Mouse (Mus musculus): ENCODE data around the gene Prss28. TPM values are rescaled to one million over a fixed set of nuclear protein-coding genes. Genes with fewer than 3 reads are reported as not detected.

Prss28 gene
- polyA plus RNA-seq, 1 experiment from 2014 or later, result not detected

DNA sequence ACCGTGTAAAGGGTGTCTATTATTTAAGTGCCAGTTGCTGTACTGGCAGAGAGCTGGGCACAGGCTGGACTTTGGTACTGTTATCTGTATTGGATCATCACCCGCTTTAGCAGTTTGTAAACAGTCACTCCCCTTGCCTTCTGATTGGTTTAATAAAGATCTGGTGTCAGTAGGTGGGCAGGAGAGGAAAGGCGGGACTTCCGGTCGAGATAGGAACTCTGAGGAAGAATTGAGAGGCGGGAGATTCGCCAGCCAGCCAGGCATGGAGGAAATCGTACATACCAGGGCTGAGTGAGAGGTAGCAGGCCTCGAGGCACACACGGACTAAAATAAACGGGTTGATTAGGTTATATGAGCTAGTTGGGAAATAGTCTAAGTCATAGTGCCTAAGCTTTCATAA, 26.3 kb upstream of the Prss28 start:
- DNase-seq (ENCODE audit: low spot score) (no peak), ATAC-seq (ENCODE audit: insufficient read depth, low FRiP score, low TSS enrichment) (no peak)
- WGBS, result 43% methylated on average over 11 of the region's 11 CpGs
- Histone ChIP-seq H3K4me2 (ENCODE audit: low read depth) (no peak overlapping the region), H3K4me1 (ENCODE audit: control insufficient read depth, insufficient read depth, low read length) (no peaks in the 10 kb centered on the region), H3K27ac (ENCODE audit: low read depth, low read length) (no peak overlapping the region), H3K27me3 (ENCODE audit: control insufficient read depth, insufficient read depth, low read length) (no peaks in the 10 kb centered on the region), H3K9ac (ENCODE audit: low read length) (no peak overlapping the region), H3K4me3 (ENCODE audit: low read depth, low read length) (no peak overlapping the region), H3K9me3 (ENCODE audit: control insufficient read depth, low read length) (0 out of 2 replicates have a peak, but pooled peaks cover 3% of the 10 kb centered on the region), H3K36me3 (ENCODE audit: control insufficient read depth, insufficient read depth, low read length) (no peaks in the 10 kb centered on the region)

DNA sequence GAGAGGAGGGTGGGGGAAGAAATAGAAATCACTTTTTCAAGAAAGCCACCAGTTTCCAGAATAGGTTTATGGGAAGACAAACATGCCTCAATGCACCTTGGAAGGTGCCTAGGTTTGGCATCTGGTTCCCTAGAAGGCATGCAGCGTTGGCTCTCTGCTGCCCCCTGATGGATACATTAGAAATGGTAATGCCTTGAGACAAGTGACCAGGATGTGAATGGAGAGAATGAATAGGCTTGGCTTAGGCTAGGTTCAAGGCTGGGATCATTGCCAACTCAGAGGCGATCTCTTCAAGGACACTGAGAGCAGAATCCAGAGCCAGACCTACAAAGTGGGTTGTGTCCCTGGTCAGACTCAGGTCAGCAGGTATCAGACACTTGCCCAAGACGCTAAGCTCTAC, 23.4 kb upstream of the Prss28 start:
- WGBS, result 33% methylated on average over 3 of the region's 3 CpGs
- ATAC-seq (ENCODE audit: insufficient read depth, low FRiP score, low TSS enrichment), result no peak

DNA sequence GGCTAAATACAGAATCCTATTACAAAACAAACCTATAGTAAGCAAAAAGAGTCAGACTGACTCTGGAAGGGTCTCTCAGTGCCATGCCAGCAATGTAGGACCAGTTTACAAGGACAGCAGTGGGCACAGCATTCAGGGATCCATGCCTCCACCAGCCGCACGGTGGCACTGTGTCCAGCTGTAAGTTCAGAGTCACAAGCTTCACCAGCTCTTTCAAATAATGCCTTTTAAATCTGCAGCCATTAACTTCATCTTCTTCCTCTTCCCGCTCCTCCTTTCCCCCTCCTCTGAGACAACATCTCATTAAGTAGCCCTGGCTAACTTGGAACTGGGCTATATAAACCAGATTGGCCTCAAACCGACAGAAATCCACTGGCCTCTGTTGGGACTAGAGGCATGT, 19.6 kb upstream of the Prss28 start:
- Histone ChIP-seq H3K4me2 (ENCODE audit: low read depth) (no peak overlapping the region), H3K27ac (ENCODE audit: low read depth, low read length) (no peak overlapping the region), H3K27me3 (ENCODE audit: control insufficient read depth, insufficient read depth, low read length) (no peaks in the 10 kb centered on the region), H3K9me3 (ENCODE audit: control insufficient read depth, low read length) (no peaks in the 10 kb centered on the region), H3K4me3 (ENCODE audit: low read depth, low read length) (no peak overlapping the region), H3K9ac (ENCODE audit: low read length) (no peak overlapping the region), H3K4me1 (ENCODE audit: control insufficient read depth, insufficient read depth, low read length) (no peaks in the 10 kb centered on the region), H3K36me3 (ENCODE audit: control insufficient read depth, insufficient read depth, low read length) (no peaks in the 10 kb centered on the region)
- 30% methylated on average over 4 of the region's 4 CpGs for WGBS
- ATAC-seq (ENCODE audit: insufficient read depth, low FRiP score, low TSS enrichment) (no peak), DNase-seq (ENCODE audit: low spot score) (peak; percentile 55)

More for the DNA sequence above, 23.4 kb upstream of the Prss28 start:
- H3K4me1 ChIP-seq (ENCODE audit: control insufficient read depth, insufficient read depth, low read length), result no peaks in the 10 kb centered on the region
- H3K27ac ChIP-seq (ENCODE audit: low read depth, low read length), result no peak overlapping the region
- no peak overlapping the region for H3K4me2 ChIP-seq (ENCODE audit: low read depth)
- H3K9me3 ChIP-seq (ENCODE audit: control insufficient read depth, low read length), result 0 out of 2 replicates have a peak, but pooled peaks cover 3% of the 10 kb centered on the region
- DNase-seq (ENCODE audit: low spot score), result peak; percentile 53
- H3K4me3 ChIP-seq (ENCODE audit: low read depth, low read length), result no peak overlapping the region
- H3K9ac ChIP-seq (ENCODE audit: low read length), result no peak overlapping the region
- no peaks in the 10 kb centered on the region for H3K36me3 ChIP-seq (ENCODE audit: control insufficient read depth, insufficient read depth, low read length)
- no peaks in the 10 kb centered on the region for H3K27me3 ChIP-seq (ENCODE audit: control insufficient read depth, insufficient read depth, low read length)

DNA sequence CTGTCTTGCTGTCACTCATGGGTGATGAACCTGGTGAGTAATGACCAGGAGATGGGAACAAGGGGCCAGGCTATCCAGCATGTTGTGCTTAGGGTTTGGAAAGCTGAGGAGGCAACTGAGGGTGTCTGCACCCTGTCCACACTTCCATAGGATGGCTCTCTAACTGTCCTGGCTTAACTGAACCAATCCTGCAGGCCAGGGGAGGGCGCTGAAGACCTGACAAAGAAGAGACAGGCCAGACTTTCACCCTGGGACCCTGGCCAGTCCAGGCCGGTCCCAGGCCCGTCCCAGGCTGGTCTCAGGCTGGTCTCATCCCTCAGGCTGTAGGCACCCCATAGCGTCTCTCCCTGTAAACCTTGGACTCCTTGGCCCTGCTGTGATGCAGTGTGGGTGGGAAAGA, 18.0 kb upstream of the Prss28 start:
- Histone ChIP-seq H3K4me2 (ENCODE audit: low read depth) (no peak overlapping the region), H3K4me1 (ENCODE audit: control insufficient read depth, insufficient read depth, low read length) (no peaks in the 10 kb centered on the region), H3K9ac (ENCODE audit: low read length) (no peak overlapping the region), H3K4me3 (ENCODE audit: low read depth, low read length) (no peak overlapping the region), H3K27me3 (ENCODE audit: control insufficient read depth, insufficient read depth, low read length) (no peaks in the 10 kb centered on the region), H3K36me3 (ENCODE audit: control insufficient read depth, insufficient read depth, low read length) (no peaks in the 10 kb centered on the region), H3K27ac (ENCODE audit: low read depth, low read length) (no peak overlapping the region), H3K9me3 (ENCODE audit: control insufficient read depth, low read length) (no peaks in the 10 kb centered on the region)
- WGBS, result 30% methylated on average over 4 of the region's 4 CpGs
- ATAC-seq (ENCODE audit: insufficient read depth, low FRiP score, low TSS enrichment), result no peak
- no peak for DNase-seq (ENCODE audit: low spot score)

DNA sequence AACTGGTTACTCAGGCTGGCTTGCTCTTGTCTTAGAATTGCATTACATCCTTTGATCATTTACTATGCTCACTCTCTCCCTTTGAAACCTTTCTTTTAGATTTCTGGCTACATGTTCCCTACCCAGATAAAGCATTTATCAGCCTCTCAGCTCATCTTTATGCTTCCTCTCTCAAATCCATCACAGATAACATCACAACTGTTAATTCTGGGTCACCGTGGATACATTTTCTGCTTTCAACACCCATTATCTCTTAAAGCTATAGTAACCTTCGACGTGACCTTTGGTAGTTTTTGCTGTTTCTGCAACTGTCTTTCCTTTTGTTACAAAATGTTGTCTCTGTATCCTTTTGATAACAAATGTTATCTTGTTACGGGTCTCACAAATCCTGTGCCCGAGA, 15.0 kb upstream of the Prss28 start:
- Histone ChIP-seq H3K36me3 (ENCODE audit: control insufficient read depth, insufficient read depth, low read length) (no peaks in the 10 kb centered on the region), H3K4me2 (ENCODE audit: low read depth) (no peak overlapping the region), H3K4me3 (ENCODE audit: low read depth, low read length) (no peak overlapping the region), H3K4me1 (ENCODE audit: control insufficient read depth, insufficient read depth, low read length) (no peaks in the 10 kb centered on the region), H3K9me3 (ENCODE audit: control insufficient read depth, low read length) (no peaks in the 10 kb centered on the region), H3K27ac (ENCODE audit: low read depth, low read length) (no peak overlapping the region), H3K9ac (ENCODE audit: low read length) (no peak overlapping the region), H3K27me3 (ENCODE audit: control insufficient read depth, insufficient read depth, low read length) (no peaks in the 10 kb centered on the region)
- ATAC-seq (ENCODE audit: insufficient read depth, low FRiP score, low TSS enrichment) (no peak), DNase-seq (ENCODE audit: low spot score) (no peak)
- WGBS, result 81% methylated on average over 5 of the region's 5 CpGs

DNA sequence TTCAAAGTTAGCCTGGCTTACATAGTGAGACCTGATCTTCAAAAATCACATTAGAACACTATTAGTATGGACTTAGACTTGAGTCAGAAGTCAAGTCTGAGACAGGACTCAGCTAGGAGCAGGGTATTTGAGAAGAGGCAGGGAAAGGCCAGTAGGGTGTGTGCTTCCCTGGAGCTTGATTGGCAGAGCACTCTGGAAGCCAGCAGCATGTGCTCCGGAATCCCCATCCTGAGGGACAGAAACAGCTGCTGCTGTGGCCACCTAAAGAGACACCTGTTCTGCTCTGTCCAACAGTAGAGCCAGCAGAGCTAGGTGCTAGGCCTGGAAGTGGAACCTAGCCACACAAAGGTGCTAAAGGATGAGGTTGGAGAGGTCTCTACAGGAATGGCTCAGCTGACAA, 14.3 kb upstream of the Prss28 start:
- H3K4me2 ChIP-seq (ENCODE audit: low read depth), result no peak overlapping the region
- no peaks in the 10 kb centered on the region for H3K27me3 ChIP-seq (ENCODE audit: control insufficient read depth, insufficient read depth, low read length)
- H3K9ac ChIP-seq (ENCODE audit: low read length), result no peak overlapping the region
- H3K9me3 ChIP-seq (ENCODE audit: control insufficient read depth, low read length), result no peaks in the 10 kb centered on the region
- 61% methylated on average over 1 of the region's 1 CpGs for WGBS
- H3K27ac ChIP-seq (ENCODE audit: low read depth, low read length), result no peak overlapping the region
- ATAC-seq (ENCODE audit: insufficient read depth, low FRiP score, low TSS enrichment), result no peak
- no peaks in the 10 kb centered on the region for H3K4me1 ChIP-seq (ENCODE audit: control insufficient read depth, insufficient read depth, low read length)
- no peak overlapping the region for H3K4me3 ChIP-seq (ENCODE audit: low read depth, low read length)
- DNase-seq (ENCODE audit: low spot score), result no peak
- no peaks in the 10 kb centered on the region for H3K36me3 ChIP-seq (ENCODE audit: control insufficient read depth, insufficient read depth, low read length)

DNA sequence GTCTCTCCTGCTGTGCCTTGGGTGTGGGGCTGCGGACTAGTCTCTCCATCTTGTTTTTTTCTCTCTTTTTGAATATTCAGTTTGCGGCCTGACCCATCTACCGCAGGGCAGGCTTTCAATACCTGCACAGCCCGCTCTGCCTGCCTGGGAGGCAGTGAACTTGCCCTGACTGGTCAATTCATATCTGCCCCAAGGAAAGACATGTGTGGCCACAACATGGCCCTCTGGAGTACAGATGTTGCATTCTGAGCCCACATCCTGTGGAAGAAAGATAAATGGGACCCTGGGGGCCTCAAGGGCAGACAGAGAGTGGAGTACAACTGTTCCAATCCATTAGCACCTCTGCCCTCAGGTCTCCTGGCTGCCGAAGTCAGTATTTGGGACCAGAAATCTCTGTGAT, 10.4 kb upstream of the Prss28 start, which contains the start of gene Prss34:
Prss34 (plus strand) TSS at position 301 of the 400 bp plus-strand sequence.
- Histone ChIP-seq H3K27ac (ENCODE audit: low read depth, low read length) (no peak within 1 kb of the TSS), H3K36me3 (ENCODE audit: control insufficient read depth, insufficient read depth, low read length) (no peaks in the 10 kb centered on the region), H3K4me3 (ENCODE audit: low read depth, low read length) (no peak within 1 kb of the TSS), H3K9me3 (ENCODE audit: control insufficient read depth, low read length) (no peaks in the 10 kb centered on the region), H3K4me2 (ENCODE audit: low read depth) (no peak within 1 kb of the TSS), H3K4me1 (ENCODE audit: control insufficient read depth, insufficient read depth, low read length) (no peaks in the 10 kb centered on the region), H3K27me3 (ENCODE audit: control insufficient read depth, insufficient read depth, low read length) (no peaks in the 10 kb centered on the region), H3K9ac (ENCODE audit: low read length) (no peak within 1 kb of the TSS)
- 62% methylated on average over 5 of the region's 5 CpGs for WGBS
- DNase-seq (ENCODE audit: low spot score) (no peak), ATAC-seq (ENCODE audit: insufficient read depth, low FRiP score, low TSS enrichment) (no peak)

DNA sequence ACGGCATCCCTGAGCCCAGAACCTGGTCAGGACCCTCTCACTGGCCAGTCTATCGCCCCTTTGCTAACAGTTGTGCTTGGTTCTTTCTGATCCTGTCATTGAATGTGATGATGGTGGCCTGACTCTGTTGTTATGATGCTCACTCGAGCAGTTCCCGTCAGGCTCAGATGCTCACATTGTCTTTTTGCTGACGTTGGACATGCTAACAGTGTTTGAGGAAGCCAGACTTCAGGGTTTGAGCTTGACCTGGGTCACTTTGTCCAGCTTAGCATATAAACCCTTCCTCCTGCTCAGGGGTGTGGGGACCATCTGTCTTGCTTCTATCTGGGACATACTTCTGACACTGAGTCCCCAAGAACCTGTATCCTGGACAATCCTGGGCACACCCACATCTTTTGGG, 9.9 kb downstream of the Prss28 start, which contains the start of gene Prss29:
Prss29 (plus strand) TSS at position 301 of the 400 bp plus-strand sequence.
- WGBS, result 81% methylated on average over 5 of the region's 5 CpGs
- ATAC-seq (ENCODE audit: insufficient read depth, low FRiP score, low TSS enrichment), result no peak

DNA sequence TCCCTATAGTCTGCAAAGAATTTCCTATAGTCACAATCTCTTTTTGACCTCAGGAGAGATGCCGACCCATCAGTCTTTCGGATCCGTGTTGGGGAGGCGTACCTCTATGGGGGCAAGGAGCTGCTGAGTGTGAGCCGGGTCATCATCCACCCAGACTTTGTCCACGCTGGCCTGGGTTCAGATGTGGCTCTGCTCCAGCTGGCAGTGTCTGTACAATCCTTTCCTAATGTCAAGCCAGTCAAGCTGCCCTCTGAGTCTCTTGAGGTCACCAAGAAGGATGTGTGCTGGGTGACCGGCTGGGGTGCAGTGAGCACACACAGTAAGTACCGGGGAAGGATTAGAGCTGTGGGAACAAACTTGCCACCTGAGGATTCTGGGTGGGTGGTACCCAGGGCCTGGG, 12.4 kb downstream of the Prss28 start:
- 91% methylated on average over 8 of the region's 8 CpGs for WGBS

More for the DNA sequence above, 9.9 kb downstream of the Prss28 start, which contains the start of gene Prss29:
- no peaks in the 10 kb centered on the region for H3K9me3 ChIP-seq (ENCODE audit: control insufficient read depth, low read length)
- H3K4me2 ChIP-seq (ENCODE audit: low read depth), result no peak within 1 kb of the TSS
- H3K4me3 ChIP-seq (ENCODE audit: low read depth, low read length), result no peak within 1 kb of the TSS
- no peaks in the 10 kb centered on the region for H3K4me1 ChIP-seq (ENCODE audit: control insufficient read depth, insufficient read depth, low read length)
- H3K36me3 ChIP-seq (ENCODE audit: control insufficient read depth, insufficient read depth, low read length), result no peaks in the 10 kb centered on the region
- no peak for DNase-seq (ENCODE audit: low spot score)
- no peak within 1 kb of the TSS for H3K27ac ChIP-seq (ENCODE audit: low read depth, low read length)
- H3K27me3 ChIP-seq (ENCODE audit: control insufficient read depth, insufficient read depth, low read length), result no peaks in the 10 kb centered on the region
- H3K9ac ChIP-seq (ENCODE audit: low read length), result no peak within 1 kb of the TSS

More for the DNA sequence above, 12.4 kb downstream of the Prss28 start:
- Histone ChIP-seq H3K4me2 (ENCODE audit: low read depth) (no peak overlapping the region), H3K9me3 (ENCODE audit: control insufficient read depth, low read length) (no peaks in the 10 kb centered on the region), H3K27ac (ENCODE audit: low read depth, low read length) (no peak overlapping the region), H3K27me3 (ENCODE audit: control insufficient read depth, insufficient read depth, low read length) (no peaks in the 10 kb centered on the region), H3K36me3 (ENCODE audit: control insufficient read depth, insufficient read depth, low read length) (no peaks in the 10 kb centered on the region), H3K4me3 (ENCODE audit: low read depth, low read length) (no peak overlapping the region), H3K9ac (ENCODE audit: low read length) (no peak overlapping the region), H3K4me1 (ENCODE audit: control insufficient read depth, insufficient read depth, low read length) (no peaks in the 10 kb centered on the region)
- ATAC-seq (ENCODE audit: insufficient read depth, low FRiP score, low TSS enrichment), result no peak
- no peak for DNase-seq (ENCODE audit: low spot score)
